19 mouse cellular contexts compared by ENCODE assay signal in the genomic region with DNA sequence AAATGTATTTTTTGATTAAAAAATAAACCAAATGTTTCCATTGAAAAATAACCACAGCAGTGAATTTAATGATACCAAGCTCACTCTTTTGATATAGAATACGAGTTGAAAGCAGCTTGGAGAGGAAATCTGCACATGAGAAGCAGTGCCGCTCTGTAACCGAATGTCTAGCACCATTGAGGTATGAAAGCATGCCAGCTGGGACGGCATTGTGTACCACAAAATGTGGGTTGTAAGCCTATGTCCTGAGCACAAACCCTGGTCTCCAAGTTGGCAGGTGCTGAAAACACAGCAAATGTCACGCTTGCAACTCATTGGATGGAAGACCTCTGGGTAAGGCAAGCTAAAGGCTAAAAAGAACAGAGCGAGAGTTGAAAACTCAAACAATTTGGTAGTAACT.
"Had no signal": no experiment of that assay in that cellular context is flagged by ENCODE, and none has a peak within 500 bp of the region (broad histone marks: within the 10 kb centered on the region; RNA-seq: fewer than 3 reads in every experiment).

No protein-coding gene starts in this region.

- H3K4me3 ChIP-seq: midbrain, embryonic 10.5 days; midbrain, embryonic 12.5 days; myocyte; neural tube, embryonic 13.5 days; neural tube, embryonic 15.5 days had no signal

- H3K9me3 ChIP-seq: midbrain, embryonic 10.5 days; midbrain, embryonic 12.5 days; neural tube, embryonic 13.5 days; neural tube, embryonic 15.5 days had no signal

- H3K27me3 ChIP-seq: midbrain, embryonic 12.5 days; neural tube, embryonic 13.5 days; neural tube, embryonic 15.5 days had no signal

- ATAC-seq: midbrain, embryonic 16.5 days had no signal

- H3K9ac ChIP-seq: lung, embryonic 14.5 days; midbrain, embryonic 12.5 days; neural tube, embryonic 13.5 days; neural tube, embryonic 15.5 days had no signal

- H3K27ac ChIP-seq: midbrain, embryonic 10.5 days; midbrain, embryonic 12.5 days; neural tube, embryonic 13.5 days; neural tube, embryonic 15.5 days had no signal

- DNase-seq: lung, adult 18-20 months; lung, embryonic 14.5 days; lung, postnatal 10 days; lung, postnatal 4 days; midbrain, embryonic 14.5 days; retina, postnatal 1 day; right cerebral cortex, adult 18-20 months; right cerebral cortex, postnatal 25 days; right cerebral cortex, postnatal 4 days; spleen, adult 18-20 months; thymus, adult 18-20 months; thymus, postnatal 14 days; thymus, postnatal 36 days had no signal

- H3K36me3 ChIP-seq: neural tube, embryonic 13.5 days; neural tube, embryonic 15.5 days had no signal

- H3K4me2 ChIP-seq: lung, embryonic 14.5 days; midbrain, embryonic 12.5 days; neural tube, embryonic 13.5 days; neural tube, embryonic 15.5 days had no signal
